Mouse (Mus musculus) stomach, postnatal 0 days (tissue): Measurements from ENCODE around the gene Ap1g1.

Experiments used
- CTCF ChIP-seq: IDR thresholded peaks from 2 replicates; pipeline ENCODE4 v1.5.1; 2016; ENCODE audit warnings: antibody characterized with exemption, low read depth, mild to moderate bottlenecking, moderate library complexity
- EP300 ChIP-seq: optimal IDR thresholded peaks from 2 replicates; pipeline ENCODE3; 2016; ENCODE audit warnings: antibody characterized with exemption

GRCm38 (mm10) chr8:109803211-109803610, 24.9 kb downstream of the Ap1g1 start:
- TF ChIP-seq CTCF (no peak), EP300 (no peak)
